11 mouse cellular contexts compared by ENCODE assay signal in the genomic region with DNA sequence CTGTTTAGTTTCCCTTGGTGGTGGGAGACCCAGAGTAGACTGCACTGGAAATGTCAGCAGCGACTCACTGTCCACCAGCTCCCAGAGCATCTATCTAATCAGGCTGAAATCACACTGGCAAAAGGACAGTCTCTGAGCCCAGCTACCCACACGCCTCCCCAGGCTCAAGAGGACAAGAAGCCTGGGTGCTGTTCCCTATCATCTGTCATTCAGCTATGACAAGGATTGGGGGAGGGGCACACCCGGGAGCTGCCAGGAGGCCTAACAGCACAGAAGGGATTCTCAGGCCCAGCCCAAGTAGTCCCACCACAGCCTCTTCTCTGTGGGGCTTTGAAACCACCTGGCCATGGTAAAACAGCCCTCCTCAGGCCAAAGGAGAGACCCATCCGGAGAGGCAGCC. TPM values are rescaled to one million over a fixed set of nuclear protein-coding genes. Genes with fewer than 3 reads are reported as not detected.
A peak's percentile ranks its signal among the peaks of the same experiment; 100 is the strongest.
DNase-seq lines count a peak whose midpoint lies in the region; ATAC-seq and TF ChIP-seq lines count a peak whose summit lies in the region.
"Had no signal": no experiment of that assay in that cellular context is flagged by ENCODE, and none has a peak within 500 bp of the region (broad histone marks: within the 10 kb centered on the region; RNA-seq: fewer than 3 reads in every experiment).

No protein-coding gene starts in this region.

- DNase-seq in heart, adult 11 months: peak; percentile 91
- DNase-seq in heart, adult 8-10 months (ENCODE audit: low spot score): no peak
- DNase-seq in lung, postnatal 0 days (ENCODE audit: low spot score): no peak
- no peak for DNase-seq in lung, adult 2 months
- DNase-seq in thymus, postnatal 4 days: no peak
- DNase-seq in left cerebral cortex, postnatal 4 days: no peak
- DNase-seq: lung, adult 18-20 months had no signal

- no peak for TF ChIP-seq CTCF in lung, postnatal 0 days (IDR thresholded peaks at IDR 0.05)
- no peak for TF ChIP-seq CTCF in lung, adult 2 months (IDR thresholded peaks at IDR 0.05; ENCODE audit: insufficient read depth, low read length)

- no peak overlapping the region for H3K9ac ChIP-seq in lung, postnatal 0 days (replicated peaks; ENCODE audit: low read depth)
- no peak overlapping the region for H3K9ac ChIP-seq in embryonic facial prominence, embryonic 15.5 days
- H3K9ac ChIP-seq in neural tube, embryonic 13.5 days: peak overlapping the region; percentile 49; the same call in 1 of the 2 replicates
- H3K9ac ChIP-seq: hindbrain, embryonic 15.5 days had no signal

- no peaks in the 10 kb centered on the region for H3K36me3 ChIP-seq in lung, postnatal 0 days (ENCODE audit: insufficient read depth, low read length)
- H3K36me3 ChIP-seq in embryonic facial prominence, embryonic 15.5 days: no peaks in the 10 kb centered on the region
- peaks cover 6% of the 10 kb centered on the region for H3K36me3 ChIP-seq in neural tube, embryonic 13.5 days
- H3K36me3 ChIP-seq: hindbrain, embryonic 15.5 days had no signal

- no peak for TF ChIP-seq POLR2A in lung, adult 2 months (IDR thresholded peaks at IDR 0.05; ENCODE audit: borderline replicate concordance, extremely low read depth, low read depth, low read length)

- no peaks in the 10 kb centered on the region for H3K27me3 ChIP-seq in lung, postnatal 0 days (replicated peaks; ENCODE audit: insufficient read depth, low read length)
- no peaks in the 10 kb centered on the region for H3K27me3 ChIP-seq in embryonic facial prominence, embryonic 15.5 days
- no peaks in the 10 kb centered on the region for H3K27me3 ChIP-seq in neural tube, embryonic 13.5 days
- H3K27me3 ChIP-seq: hindbrain, embryonic 15.5 days had no signal

- intact Hi-C loops in left cerebral cortex, postnatal 4 days (cut with DNase I): no loop called here

- WGBS in lung, postnatal 0 days: 42% methylated on average over 4 of the region's 4 CpGs
- 62% methylated on average over 4 of the region's 4 CpGs for WGBS in lung, adult 2 months
- WGBS in embryonic facial prominence, embryonic 15.5 days: 53% methylated on average over 4 of the region's 4 CpGs
- WGBS in neural tube, embryonic 13.5 days: 50% methylated on average over 4 of the region's 4 CpGs

- ATAC-seq in lung, postnatal 0 days: no peak
- no peak for ATAC-seq in embryonic facial prominence, embryonic 15.5 days (ENCODE audit: insufficient number of reproducible peaks, low FRiP score, low TSS enrichment, low read depth)
- no peak for ATAC-seq in neural tube, embryonic 13.5 days (ENCODE audit: low read depth)
- ATAC-seq: midbrain, embryonic 16.5 days had no signal

- peak overlapping the region; percentile 66; the same call in 1 of the 2 replicates for H3K27ac ChIP-seq in lung, postnatal 0 days (ENCODE audit: low read length)
- H3K27ac ChIP-seq in embryonic facial prominence, embryonic 15.5 days (replicated peaks): peak overlapping the region; percentile 5; the same call in 1 of the 2 replicates
- H3K27ac ChIP-seq in neural tube, embryonic 13.5 days (replicated peaks): 0 out of 2 replicates have a peak overlapping the region, but pooled peaks have one; percentile 4
- H3K27ac ChIP-seq: hindbrain, embryonic 15.5 days had no signal

- H3K4me1 ChIP-seq in lung, postnatal 0 days (ENCODE audit: insufficient read depth, low read depth, low read length): peaks cover 16% of the 10 kb centered on the region; the same call in 1 of the 2 replicates
- peaks cover 12% of the 10 kb centered on the region; the same call in 1 of the 2 replicates for H3K4me1 ChIP-seq in lung, adult 2 months (ENCODE audit: control insufficient read depth, insufficient read depth, low read length)
- peaks cover 47% of the 10 kb centered on the region for H3K4me1 ChIP-seq in embryonic facial prominence, embryonic 15.5 days
- H3K4me1 ChIP-seq in neural tube, embryonic 13.5 days (replicated peaks): peaks cover 74% of the 10 kb centered on the region

- H3K9me3 ChIP-seq in lung, postnatal 0 days (ENCODE audit: low read length): no peaks in the 10 kb centered on the region
- no peaks in the 10 kb centered on the region for H3K9me3 ChIP-seq in embryonic facial prominence, embryonic 15.5 days (replicated peaks)
- H3K9me3 ChIP-seq in neural tube, embryonic 13.5 days: no peaks in the 10 kb centered on the region
- H3K9me3 ChIP-seq: hindbrain, embryonic 15.5 days had no signal

- TF ChIP-seq EP300 in lung, postnatal 0 days (IDR thresholded peaks at IDR 0.05): no peak

- no peak overlapping the region for H3K4me2 ChIP-seq in lung, postnatal 0 days (replicated peaks; ENCODE audit: low read depth, low read length)
- no peak overlapping the region for H3K4me2 ChIP-seq in embryonic facial prominence, embryonic 15.5 days (replicated peaks)
- H3K4me2 ChIP-seq in neural tube, embryonic 13.5 days: no peak overlapping the region
- H3K4me2 ChIP-seq: hindbrain, embryonic 15.5 days had no signal

- no peak overlapping the region for H3K4me3 ChIP-seq in lung, postnatal 0 days (ENCODE audit: low read depth, low read length)
- no peak overlapping the region for H3K4me3 ChIP-seq in lung, adult 2 months (replicated peaks; ENCODE audit: extremely low read depth, low read depth, low read length)
- H3K4me3 ChIP-seq in embryonic facial prominence, embryonic 15.5 days (replicated peaks): no peak overlapping the region
- H3K4me3 ChIP-seq in neural tube, embryonic 13.5 days: no peak overlapping the region
- H3K4me3 ChIP-seq: hindbrain, embryonic 15.5 days had no signal

RNA-seq across cellular contexts. Expression of gene Vav2, which starts 36.1 kb away (rescaled TPM):
- total RNA-seq in heart, adult 8-10 months (2022): 10 to 100 TPM in 3 of 4 experiments, 1 to 10 TPM in 1; 8.2 to 13.1 (median 12.1) TPM
- 11.8 and 12.1 TPM in 2 replicates for polyA plus RNA-seq in lung, postnatal 0 days (2015; fragmentation: Nextera tagmentation; extraction: Ambion mirVana)
- polyA plus RNA-seq in lung, adult 2 months (2012; rRNA removed): 30.9 and 32.7 TPM in 2 replicates
- polyA plus RNA-seq in embryonic facial prominence, embryonic 15.5 days (2015; fragmentation: Nextera tagmentation; extraction: Ambion mirVana): 5.8 and 6.7 TPM in 2 replicates
- 14.8 and 15.3 TPM in 2 replicates for polyA plus RNA-seq in neural tube, embryonic 13.5 days (2015; fragmentation: Nextera tagmentation; extraction: Ambion mirVana)
- 10 to 100 TPM; 59.2 to 60.4 TPM for total RNA-seq in left cerebral cortex, postnatal 4 days (2021)

RNA-seq across cellular contexts. Expression of gene Brd3os, which starts 51.3 kb away (rescaled TPM):
- total RNA-seq in heart, adult 8-10 months (2022): 1 to 10 TPM; 1.2 to 2.0 (median 1.9) TPM
- polyA plus RNA-seq in lung, postnatal 0 days (2015; fragmentation: Nextera tagmentation; extraction: Ambion mirVana): 3.4 and 3.8 TPM in 2 replicates
- 9.3 and 10.6 TPM in 2 replicates for polyA plus RNA-seq in lung, adult 2 months (2012; rRNA removed)
- polyA plus RNA-seq in embryonic facial prominence, embryonic 15.5 days (2015; fragmentation: Nextera tagmentation; extraction: Ambion mirVana): 16.4 and 17.0 TPM in 2 replicates
- polyA plus RNA-seq in neural tube, embryonic 13.5 days (2015; fragmentation: Nextera tagmentation; extraction: Ambion mirVana): 30.0 and 30.5 TPM in 2 replicates
- total RNA-seq in left cerebral cortex, postnatal 4 days (2021): 10 to 100 TPM; 23.6 to 27.2 TPM

Comparison
In these comparisons a context has a peak if more than half of its experiments do, and no peak if none do; other contexts are left out.
1. H3K27ac ChIP-seq: peak in every context shown above with its lines; median percentile 66 in lung, postnatal 0 days; 5 in embryonic facial prominence, embryonic 15.5 days; 4 in neural tube, embryonic 13.5 days.